14 mouse cellular contexts compared by ENCODE assay signal in the genomic region with DNA sequence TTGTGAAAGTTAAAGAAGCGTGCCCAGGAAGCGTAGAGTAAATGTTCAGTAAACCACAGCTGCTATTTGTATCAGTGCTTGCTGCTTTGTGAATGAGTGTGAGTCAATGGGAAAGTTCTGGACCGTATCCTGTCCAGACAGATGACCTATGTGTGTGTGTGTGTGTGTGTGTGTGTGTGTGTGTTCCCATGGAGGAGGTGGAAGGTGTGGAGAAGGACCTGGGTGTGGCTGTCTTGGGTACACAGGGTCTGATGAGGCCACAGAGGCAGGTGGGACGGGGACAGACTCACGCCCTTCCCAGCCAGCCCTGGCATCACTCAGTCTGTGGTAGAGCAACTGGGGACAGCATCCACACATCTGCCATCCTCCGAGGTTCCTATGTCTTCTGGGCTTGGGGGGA. TPM values are rescaled to one million over a fixed set of nuclear protein-coding genes. Genes with fewer than 3 reads are reported as not detected.
A peak's percentile ranks its signal among the peaks of the same experiment; 100 is the strongest.
DNase-seq lines count a peak whose midpoint lies in the region; ATAC-seq and TF ChIP-seq lines count a peak whose summit lies in the region.
"Had no signal": no experiment of that assay in that cellular context is flagged by ENCODE, and none has a peak within 500 bp of the region (broad histone marks: within the 10 kb centered on the region; RNA-seq: fewer than 3 reads in every experiment).

No protein-coding gene starts in this region.

- no peak overlapping the region for H3K9ac ChIP-seq in intestine, embryonic 14.5 days (ENCODE audit: low read length)
- H3K9ac ChIP-seq in intestine, postnatal 0 days (ENCODE audit: low read depth, low read length): no peak overlapping the region
- H3K9ac ChIP-seq in embryonic facial prominence, embryonic 13.5 days: peak overlapping the region; percentile 95
- H3K9ac ChIP-seq: liver, postnatal 0 days; midbrain, embryonic 13.5 days had no signal

- no peak overlapping the region for H3K27ac ChIP-seq in intestine, embryonic 14.5 days (ENCODE audit: low read depth)
- no peak overlapping the region for H3K27ac ChIP-seq in intestine, postnatal 0 days (ENCODE audit: low read depth, low read length)
- H3K27ac ChIP-seq in embryonic facial prominence, embryonic 13.5 days: no peak overlapping the region
- H3K27ac ChIP-seq: forebrain, embryonic 10.5 days; midbrain, embryonic 13.5 days had no signal

- no peaks in the 10 kb centered on the region for H3K9me3 ChIP-seq in intestine, embryonic 14.5 days (ENCODE audit: control insufficient read depth, low read length)
- no peaks in the 10 kb centered on the region for H3K9me3 ChIP-seq in intestine, postnatal 0 days (ENCODE audit: control insufficient read depth)
- no peaks in the 10 kb centered on the region for H3K9me3 ChIP-seq in embryonic facial prominence, embryonic 13.5 days
- H3K9me3 ChIP-seq: forebrain, embryonic 10.5 days; midbrain, embryonic 13.5 days had no signal

- H3K4me3 ChIP-seq in intestine, embryonic 14.5 days (ENCODE audit: low read depth, low read length): no peak overlapping the region
- H3K4me3 ChIP-seq in intestine, postnatal 0 days (ENCODE audit: low read depth, low read length): no peak overlapping the region
- H3K4me3 ChIP-seq in embryonic facial prominence, embryonic 13.5 days: peak overlapping the region; percentile 84; the same call in 1 of the 2 replicates
- H3K4me3 ChIP-seq: midbrain, embryonic 13.5 days had no signal

- peaks cover 25% of the 10 kb centered on the region for H3K4me1 ChIP-seq in intestine, embryonic 14.5 days (replicated peaks; ENCODE audit: control insufficient read depth, insufficient read depth, low read length)
- 0 out of 2 replicates have a peak, but pooled peaks cover 8% of the 10 kb centered on the region for H3K4me1 ChIP-seq in intestine, postnatal 0 days (replicated peaks; ENCODE audit: control insufficient read depth, insufficient read depth, low read length)
- H3K4me1 ChIP-seq in embryonic facial prominence, embryonic 13.5 days: peaks cover 67% of the 10 kb centered on the region

- H3K4me2 ChIP-seq in intestine, embryonic 14.5 days (ENCODE audit: low read length): peak overlapping the region; percentile 79
- no peak overlapping the region for H3K4me2 ChIP-seq in intestine, postnatal 0 days (replicated peaks; ENCODE audit: low read depth)
- peak overlapping the region; percentile 98 for H3K4me2 ChIP-seq in embryonic facial prominence, embryonic 13.5 days
- H3K4me2 ChIP-seq: midbrain, embryonic 13.5 days had no signal

- 77% methylated on average over 6 of the region's 6 CpGs for WGBS in intestine, embryonic 14.5 days
- WGBS in intestine, postnatal 0 days: 66% methylated on average over 6 of the region's 6 CpGs
- 74% methylated on average over 6 of the region's 6 CpGs for WGBS in embryonic facial prominence, embryonic 13.5 days

- no peak for ATAC-seq in intestine, embryonic 14.5 days (replicated peaks; ENCODE audit: low FRiP score, low TSS enrichment, low read depth)
- no peak for ATAC-seq in intestine, postnatal 0 days
- ATAC-seq in embryonic facial prominence, embryonic 13.5 days (ENCODE audit: insufficient number of reproducible peaks, insufficient read depth, low FRiP score, low TSS enrichment, low read depth): no peak
- no peak for ATAC-seq in CD4-positive, CD25-positive, alpha-beta regulatory T cell, adult 4 months
- ATAC-seq: liver, postnatal 0 days; midbrain, embryonic 13.5 days; Patski had no signal

- H3K27me3 ChIP-seq in intestine, embryonic 14.5 days (replicated peaks; ENCODE audit: control insufficient read depth, insufficient read depth, low read length): peaks cover under 1% of the 10 kb centered on the region; the same call in 1 of the 2 replicates
- peaks cover 14% of the 10 kb centered on the region for H3K27me3 ChIP-seq in intestine, postnatal 0 days (replicated peaks; ENCODE audit: control insufficient read depth, insufficient read depth, low read length)
- H3K27me3 ChIP-seq in embryonic facial prominence, embryonic 13.5 days: peaks cover 14% of the 10 kb centered on the region; the same call in 1 of the 2 replicates

- peaks cover 25% of the 10 kb centered on the region for H3K36me3 ChIP-seq in intestine, embryonic 14.5 days (ENCODE audit: control insufficient read depth, insufficient read depth, low read length)
- H3K36me3 ChIP-seq in intestine, postnatal 0 days (ENCODE audit: control insufficient read depth, insufficient read depth): 0 out of 2 replicates have a peak, but pooled peaks cover 8% of the 10 kb centered on the region
- H3K36me3 ChIP-seq in embryonic facial prominence, embryonic 13.5 days: peaks cover 24% of the 10 kb centered on the region
- H3K36me3 ChIP-seq: midbrain, embryonic 13.5 days had no signal

- DNase-seq in intestine, embryonic 14.5 days (ENCODE audit: low spot score): no peak
- peak; percentile 29 for DNase-seq in A20 (ENCODE audit: low read depth, low spot score)
- peak; percentile 21 for DNase-seq in lung, postnatal 36 days
- DNase-seq in retina, postnatal 1 day: no peak
- DNase-seq: cerebellum, adult 18-20 months; kidney, adult 11 months; liver, postnatal 0 days had no signal

- TF ChIP-seq CTCF in intestine, postnatal 0 days (IDR thresholded peaks at IDR 0.05; ENCODE audit: low read depth): no peak

RNA-seq across cellular contexts. Expression of gene Col27a1, which starts 3.7 kb away (rescaled TPM):
- polyA plus RNA-seq in intestine, embryonic 14.5 days (2014; fragmentation: Nextera tagmentation; extraction: Ambion mirVana): 18.5 and 21.2 TPM in 2 replicates
- 5.0 and 7.2 TPM in 2 replicates for polyA plus RNA-seq in intestine, postnatal 0 days (2015; fragmentation: Nextera tagmentation; extraction: Ambion mirVana)
- 26.1 and 30.2 TPM in 2 replicates for polyA plus RNA-seq in embryonic facial prominence, embryonic 13.5 days (2015; fragmentation: Nextera tagmentation; extraction: Ambion mirVana)
- under 1 TPM; 0.33 to 0.75 TPM for polyA plus RNA-seq in CD4-positive, CD25-positive, alpha-beta regulatory T cell, adult 4 months (2017; shearing (Covaris generic))

RNA-seq across cellular contexts. Expression of gene Kif12, which starts 45.6 kb away (rescaled TPM):
- 44.5 and 50.0 TPM in 2 replicates for polyA plus RNA-seq in intestine, embryonic 14.5 days (2014; fragmentation: Nextera tagmentation; extraction: Ambion mirVana)
- polyA plus RNA-seq in intestine, postnatal 0 days (2015; fragmentation: Nextera tagmentation; extraction: Ambion mirVana): 61.9 and 75.5 TPM in 2 replicates
- 0.11 TPM in 1 of 2 replicates, not detected in the other for polyA plus RNA-seq in embryonic facial prominence, embryonic 13.5 days (2015; fragmentation: Nextera tagmentation; extraction: Ambion mirVana)
- polyA plus RNA-seq in CD4-positive, CD25-positive, alpha-beta regulatory T cell, adult 4 months (2017; shearing (Covaris generic)): not detected
- polyA plus RNA-seq: cortical plate, adult 2 months; forebrain, embryonic 10.5 days; midbrain, embryonic 13.5 days had no signal

Comparison
In these comparisons a context has a peak if more than half of its experiments do, and no peak if none do; other contexts are left out.
1. DNase-seq: peak in A20 (single experiment) and lung, postnatal 36 days (single experiment); none in intestine, embryonic 14.5 days (single experiment) and retina, postnatal 1 day (single experiment).
2. RNA of gene Kif12, which starts 45.6 kb away (polyA plus RNA-seq): 61.9 to 75.5 TPM in intestine, postnatal 0 days and 44.5 to 50.0 TPM in intestine, embryonic 14.5 days; 0.11 TPM in embryonic facial prominence, embryonic 13.5 days and not detected in CD4-positive, CD25-positive, alpha-beta regulatory T cell, adult 4 months; every median in the first group is over 10 times any median in the second.